Mouse (Mus musculus): ENCODE results near the gene Gmpr2. TPM values are rescaled to one million over a fixed set of nuclear protein-coding genes. Genes with fewer than 3 reads are reported as not detected.

The Gmpr2 gene
- polyA plus RNA-seq, 1 experiment from 2014 or later: 40.9 TPM

- H3K36me3 ChIP-seq (ENCODE audit: control insufficient read depth, insufficient read depth, low read length): peaks cover 31% of the 10 kb centered on the region
- WGBS: 18% methylated on average over 3 of the region's 3 CpGs
Observed at GRCm38 (mm10) chr14:55682118-55682493, 10.4 kb downstream of the Gmpr2 start.

GRCm38 (mm10) chr14:55689433-55689832 lies 17.7 kb downstream of the Gmpr2 start:
- Histone ChIP-seq H3K9me3 (ENCODE audit: control insufficient read depth, low read length) (no peaks in the 10 kb centered on the region), H3K27ac (replicated peaks in 1 of 2; ENCODE audit: control insufficient read depth in 1 of 2, insufficient read depth in 1 of 2, low read depth in 2 of 2, low read length in 2 of 2) (no peak overlapping the region), H3K36me3 (ENCODE audit: control insufficient read depth, insufficient read depth, low read length) (no peaks in the 10 kb centered on the region), H3K27me3 (ENCODE audit: control insufficient read depth, insufficient read depth, low read length) (no peaks in the 10 kb centered on the region), H3K9ac (ENCODE audit: low read length) (no peak overlapping the region), H3K4me2 (ENCODE audit: low read length) (no peak overlapping the region), H3K4me3 (ENCODE audit: control insufficient read depth in 1 of 2, insufficient read depth in 1 of 2, low read depth in 1 of 2, low read length in 2 of 2) (no peak overlapping the region), H3K4me1 (ENCODE audit: control insufficient read depth in 2 of 2, insufficient read depth in 2 of 2, low read length in 2 of 2) (no peaks in the 10 kb centered on the region)
- ATAC-seq (ENCODE audit: insufficient number of reproducible peaks, insufficient read depth, low FRiP score, low read depth): no peak
- 75% methylated on average over 10 of the region's 10 CpGs for WGBS

More at GRCm38 (mm10) chr14:55682118-55682493, 10.4 kb downstream of the Gmpr2 start:
- peak overlapping the region; percentile 81 for H3K4me3 ChIP-seq (ENCODE audit: control insufficient read depth in 1 of 2, insufficient read depth in 1 of 2, low read depth in 1 of 2, low read length in 2 of 2)
- 0 out of 2 replicates have a peak, but pooled peaks have one; percentile 0 for ATAC-seq (ENCODE audit: insufficient number of reproducible peaks, insufficient read depth, low FRiP score, low read depth)
- H3K4me1 ChIP-seq (ENCODE audit: control insufficient read depth in 2 of 2, insufficient read depth in 2 of 2, low read length in 2 of 2): peaks cover 0 to 4% of the 10 kb centered on the region in 2 experiments; a peak in 3 of 4 replicates
- peak overlapping the region; percentile 78 for H3K4me2 ChIP-seq (ENCODE audit: low read length)
- H3K9ac ChIP-seq (ENCODE audit: low read length): peak overlapping the region; percentile 85
- peak overlapping the region; percentile 85 to 88; a peak in 3 of 4 replicates for H3K27ac ChIP-seq (replicated peaks in 1 of 2; ENCODE audit: control insufficient read depth in 1 of 2, insufficient read depth in 1 of 2, low read depth in 2 of 2, low read length in 2 of 2)
- H3K9me3 ChIP-seq (ENCODE audit: control insufficient read depth, low read length): no peaks in the 10 kb centered on the region
- no peaks in the 10 kb centered on the region for H3K27me3 ChIP-seq (ENCODE audit: control insufficient read depth, insufficient read depth, low read length)

GRCm38 (mm10) chr14:55697226-55697625 lies 25.5 kb downstream of the Gmpr2 start:
- no peak for ATAC-seq (ENCODE audit: insufficient number of reproducible peaks, insufficient read depth, low FRiP score, low read depth)
- no peak overlapping the region for H3K27ac ChIP-seq (replicated peaks in 1 of 2; ENCODE audit: control insufficient read depth in 1 of 2, insufficient read depth in 1 of 2, low read depth in 2 of 2, low read length in 2 of 2)
- no peak overlapping the region for H3K4me2 ChIP-seq (ENCODE audit: low read length)
- no peaks in the 10 kb centered on the region for H3K9me3 ChIP-seq (ENCODE audit: control insufficient read depth, low read length)
- H3K4me3 ChIP-seq (ENCODE audit: control insufficient read depth in 1 of 2, insufficient read depth in 1 of 2, low read depth in 1 of 2, low read length in 2 of 2): no peak overlapping the region
- WGBS: 76% methylated on average over 4 of the region's 4 CpGs
- H3K27me3 ChIP-seq (ENCODE audit: control insufficient read depth, insufficient read depth, low read length): no peaks in the 10 kb centered on the region
- H3K4me1 ChIP-seq (ENCODE audit: control insufficient read depth in 2 of 2, insufficient read depth in 2 of 2, low read length in 2 of 2): no peaks in the 10 kb centered on the region
- no peaks in the 10 kb centered on the region for H3K36me3 ChIP-seq (ENCODE audit: control insufficient read depth, insufficient read depth, low read length)
- H3K9ac ChIP-seq (ENCODE audit: low read length): no peak overlapping the region

- H3K4me3 ChIP-seq (ENCODE audit: control insufficient read depth in 1 of 2, insufficient read depth in 1 of 2, low read depth in 1 of 2, low read length in 2 of 2): no peak overlapping the region
- no peak overlapping the region for H3K9ac ChIP-seq (ENCODE audit: low read length)
- H3K4me1 ChIP-seq (ENCODE audit: control insufficient read depth in 2 of 2, insufficient read depth in 2 of 2, low read length in 2 of 2): no peaks in the 10 kb centered on the region; a peak in 1 of 4 replicates
- no peaks in the 10 kb centered on the region for H3K9me3 ChIP-seq (ENCODE audit: control insufficient read depth, low read length)
- no peak for ATAC-seq (ENCODE audit: insufficient number of reproducible peaks, insufficient read depth, low FRiP score, low read depth)
- no peak overlapping the region for H3K27ac ChIP-seq (replicated peaks in 1 of 2; ENCODE audit: control insufficient read depth in 1 of 2, insufficient read depth in 1 of 2, low read depth in 2 of 2, low read length in 2 of 2)
- 68% methylated on average over 9 of the region's 9 CpGs for WGBS
- H3K27me3 ChIP-seq (ENCODE audit: control insufficient read depth, insufficient read depth, low read length): no peaks in the 10 kb centered on the region
- H3K36me3 ChIP-seq (ENCODE audit: control insufficient read depth, insufficient read depth, low read length): no peaks in the 10 kb centered on the region
- H3K4me2 ChIP-seq (ENCODE audit: low read length): no peak overlapping the region
Observed at GRCm38 (mm10) chr14:55701131-55701530, 29.4 kb downstream of the Gmpr2 start.

GRCm38 (mm10) chr14:55702761-55703160 lies 31.0 kb downstream of the Gmpr2 start:
- Histone ChIP-seq H3K36me3 (ENCODE audit: control insufficient read depth, insufficient read depth, low read length) (no peaks in the 10 kb centered on the region), H3K27me3 (ENCODE audit: control insufficient read depth, insufficient read depth, low read length) (no peaks in the 10 kb centered on the region), H3K4me1 (ENCODE audit: control insufficient read depth in 2 of 2, insufficient read depth in 2 of 2, low read length in 2 of 2) (no peaks in the 10 kb centered on the region; a peak in 1 of 4 replicates), H3K4me2 (ENCODE audit: low read length) (no peak overlapping the region), H3K4me3 (ENCODE audit: control insufficient read depth in 1 of 2, insufficient read depth in 1 of 2, low read depth in 1 of 2, low read length in 2 of 2) (no peak overlapping the region), H3K9me3 (ENCODE audit: control insufficient read depth, low read length) (no peaks in the 10 kb centered on the region), H3K9ac (ENCODE audit: low read length) (no peak overlapping the region), H3K27ac (replicated peaks in 1 of 2; ENCODE audit: control insufficient read depth in 1 of 2, insufficient read depth in 1 of 2, low read depth in 2 of 2, low read length in 2 of 2) (no peak overlapping the region)
- ATAC-seq (ENCODE audit: insufficient number of reproducible peaks, insufficient read depth, low FRiP score, low read depth): no peak
- 56% methylated on average over 6 of the region's 6 CpGs for WGBS

GRCm38 (mm10) chr14:55706051-55706600 lies 34.4 kb downstream of the Gmpr2 start:
- Histone ChIP-seq H3K27me3 (ENCODE audit: control insufficient read depth, insufficient read depth, low read length) (no peaks in the 10 kb centered on the region), H3K4me1 (ENCODE audit: control insufficient read depth in 2 of 2, insufficient read depth in 2 of 2, low read length in 2 of 2) (no peaks in the 10 kb centered on the region; a peak in 1 of 4 replicates), H3K9me3 (ENCODE audit: control insufficient read depth, low read length) (no peaks in the 10 kb centered on the region), H3K36me3 (ENCODE audit: control insufficient read depth, insufficient read depth, low read length) (no peaks in the 10 kb centered on the region), H3K4me3 (ENCODE audit: control insufficient read depth in 1 of 2, insufficient read depth in 1 of 2, low read depth in 1 of 2, low read length in 2 of 2) (no peak overlapping the region), H3K27ac (replicated peaks in 1 of 2; ENCODE audit: control insufficient read depth in 1 of 2, insufficient read depth in 1 of 2, low read depth in 2 of 2, low read length in 2 of 2) (no peak overlapping the region), H3K9ac (ENCODE audit: low read length) (no peak overlapping the region), H3K4me2 (ENCODE audit: low read length) (no peak overlapping the region)
- no peak for ATAC-seq (ENCODE audit: insufficient number of reproducible peaks, insufficient read depth, low FRiP score, low read depth)
- WGBS: 76% methylated on average over 8 of the region's 8 CpGs

GRCm38 (mm10) chr14:55707397-55707796 lies 35.7 kb downstream of the Gmpr2 start:
- Histone ChIP-seq H3K9ac (ENCODE audit: low read length) (no peak overlapping the region), H3K9me3 (ENCODE audit: control insufficient read depth, low read length) (no peaks in the 10 kb centered on the region), H3K27ac (replicated peaks in 1 of 2; ENCODE audit: control insufficient read depth in 1 of 2, insufficient read depth in 1 of 2, low read depth in 2 of 2, low read length in 2 of 2) (no peak overlapping the region), H3K4me3 (ENCODE audit: control insufficient read depth in 1 of 2, insufficient read depth in 1 of 2, low read depth in 1 of 2, low read length in 2 of 2) (no peak overlapping the region), H3K4me2 (ENCODE audit: low read length) (no peak overlapping the region), H3K36me3 (ENCODE audit: control insufficient read depth, insufficient read depth, low read length) (no peaks in the 10 kb centered on the region), H3K27me3 (ENCODE audit: control insufficient read depth, insufficient read depth, low read length) (peaks cover 11% of the 10 kb centered on the region; the same call in 1 of the 2 replicates), H3K4me1 (ENCODE audit: control insufficient read depth in 2 of 2, insufficient read depth in 2 of 2, low read length in 2 of 2) (no peaks in the 10 kb centered on the region; a peak in 1 of 4 replicates)
- ATAC-seq (ENCODE audit: insufficient number of reproducible peaks, insufficient read depth, low FRiP score, low read depth): no peak
- WGBS: 55% methylated on average over 5 of the region's 5 CpGs

GRCm38 (mm10) chr14:55709509-55709908 lies 37.8 kb downstream of the Gmpr2 start:
- WGBS: 77% methylated on average over 4 of the region's 4 CpGs
- H3K4me1 ChIP-seq (ENCODE audit: control insufficient read depth in 2 of 2, insufficient read depth in 2 of 2, low read length in 2 of 2): peaks cover 5 to 11% of the 10 kb centered on the region in 2 experiments; a peak in 2 of 4 replicates
- no peak for ATAC-seq (ENCODE audit: insufficient number of reproducible peaks, insufficient read depth, low FRiP score, low read depth)

More at GRCm38 (mm10) chr14:55709509-55709908, 37.8 kb downstream of the Gmpr2 start:
- no peak overlapping the region for H3K9ac ChIP-seq (ENCODE audit: low read length)
- no peak overlapping the region for H3K4me3 ChIP-seq (ENCODE audit: control insufficient read depth in 1 of 2, insufficient read depth in 1 of 2, low read depth in 1 of 2, low read length in 2 of 2)
- H3K27ac ChIP-seq (replicated peaks in 1 of 2; ENCODE audit: control insufficient read depth in 1 of 2, insufficient read depth in 1 of 2, low read depth in 2 of 2, low read length in 2 of 2): no peak overlapping the region
- no peaks in the 10 kb centered on the region for H3K9me3 ChIP-seq (ENCODE audit: control insufficient read depth, low read length)
- H3K27me3 ChIP-seq (ENCODE audit: control insufficient read depth, insufficient read depth, low read length): peaks cover 23% of the 10 kb centered on the region; the same call in 1 of the 2 replicates
- H3K36me3 ChIP-seq (ENCODE audit: control insufficient read depth, insufficient read depth, low read length): no peaks in the 10 kb centered on the region
- no peak overlapping the region for H3K4me2 ChIP-seq (ENCODE audit: low read length)
